Mouse (Mus musculus): ENCODE data around the gene Dhx35.

DNA sequence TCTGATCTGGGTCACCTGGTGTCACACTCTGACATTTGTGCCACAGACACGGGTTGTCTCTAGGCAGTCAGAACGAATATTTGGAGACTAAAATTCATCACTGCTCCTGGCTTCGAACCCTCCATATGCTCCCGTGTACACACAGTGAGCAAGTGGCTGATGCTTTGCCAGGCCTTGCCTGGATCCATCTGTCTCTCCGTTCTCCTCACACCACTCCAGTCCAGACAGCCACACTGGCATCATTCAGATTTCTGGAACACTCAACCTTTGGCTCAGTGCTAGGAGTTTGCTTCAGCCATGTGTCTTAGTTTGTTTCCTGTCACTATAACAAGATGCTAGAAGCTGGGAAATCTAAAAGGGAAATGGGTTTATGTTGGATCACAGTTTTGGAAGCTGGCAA, 93.9 kb downstream of the Dhx35 start:
- no peak for TF ChIP-seq EP300 (optimal IDR thresholded peaks at IDR 0.05)
- no peak for TF ChIP-seq CTCF (IDR thresholded peaks at IDR 0.05; ENCODE audit: low read depth)

Measured in stomach, postnatal 0 days (tissue).